Mouse (Mus musculus) right cerebral cortex, postnatal 4 days (tissue): ENCODE results near the gene Cxcr5.
"Not testable (repeated sequence)": the region's sequence is repeated elsewhere in the genome, so short reads cannot be mapped to it uniquely, and the experiment has no call there.

ENCODE experiments used
- DNase-seq: peaks from one replicate; pipeline ENCODE4 v3.0.0-alpha.2; 2022

Cxcr5 gene

DNA sequence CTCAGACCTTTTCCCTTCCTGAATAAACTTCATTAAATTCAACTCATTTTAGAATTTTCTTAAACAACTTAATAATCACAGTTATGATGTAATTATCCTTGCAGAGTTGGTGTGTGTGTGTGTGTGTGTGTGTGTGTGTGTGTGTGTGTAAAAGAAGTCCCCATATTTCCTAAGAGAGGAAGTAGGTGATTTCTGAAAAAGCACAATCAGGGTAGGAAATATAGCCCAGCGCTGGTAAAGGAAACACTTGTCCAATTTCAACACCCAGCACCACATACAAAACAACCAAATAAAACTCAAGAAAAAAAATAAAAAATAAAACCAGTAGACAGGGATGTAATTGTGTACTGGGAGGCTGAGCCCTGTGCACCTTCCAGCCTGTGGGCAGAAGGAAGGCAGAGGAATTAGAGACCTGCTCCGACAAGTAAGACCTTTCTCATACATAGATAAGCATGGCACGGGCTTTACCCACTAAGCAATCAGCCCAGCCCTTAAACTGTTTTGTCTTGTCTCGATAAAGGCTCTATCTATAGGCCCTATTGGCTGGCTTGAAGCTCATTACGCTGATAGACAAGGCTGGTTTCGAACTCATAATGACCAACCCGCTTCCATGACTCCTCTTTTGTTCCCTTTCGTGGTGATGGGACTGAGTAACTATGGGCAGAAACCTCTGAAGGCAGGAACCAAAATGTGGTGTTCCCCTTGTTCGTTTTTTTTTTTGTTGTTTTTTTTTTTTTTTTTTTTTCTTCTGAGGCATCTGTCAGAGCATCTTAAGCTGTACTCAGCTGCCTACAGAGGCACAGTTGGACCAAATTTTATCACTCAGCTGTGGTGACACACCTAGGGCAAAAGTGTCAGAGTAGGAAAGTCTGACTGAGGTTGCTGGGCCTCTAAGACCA, 25.8 kb upstream of the Cxcr5 start:
- DNase-seq, result no peak

DNA sequence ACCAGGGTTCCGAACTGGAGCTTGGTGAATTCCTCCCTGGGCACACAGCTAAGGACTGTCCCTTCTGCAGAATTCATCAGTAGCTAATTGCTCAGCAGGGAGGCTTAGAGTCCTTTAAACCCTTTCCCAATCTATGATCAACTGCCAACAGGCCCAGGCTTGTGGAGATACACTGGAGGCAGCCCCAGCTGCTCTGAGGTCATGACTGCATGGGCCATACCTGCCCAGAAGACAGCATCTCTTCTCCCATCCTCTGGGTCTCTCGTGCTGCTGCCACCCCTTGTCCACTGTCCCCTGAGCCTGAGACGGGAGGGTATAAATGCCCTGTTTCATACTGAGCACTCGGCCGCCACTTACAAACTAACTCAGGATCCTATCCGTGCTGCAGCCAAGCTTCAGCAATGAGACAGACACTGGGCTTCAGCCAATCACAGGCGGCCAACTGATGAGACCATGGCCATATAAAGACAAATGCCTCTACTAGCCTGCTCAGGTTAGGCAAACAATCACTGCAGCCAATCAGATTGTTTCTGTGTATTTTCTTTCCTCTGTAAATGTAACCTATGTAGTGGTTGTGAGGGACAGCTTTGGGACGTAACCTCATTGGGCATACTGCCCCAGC, 25.1 kb upstream of the Cxcr5 start:
- no peak for DNase-seq

DNA sequence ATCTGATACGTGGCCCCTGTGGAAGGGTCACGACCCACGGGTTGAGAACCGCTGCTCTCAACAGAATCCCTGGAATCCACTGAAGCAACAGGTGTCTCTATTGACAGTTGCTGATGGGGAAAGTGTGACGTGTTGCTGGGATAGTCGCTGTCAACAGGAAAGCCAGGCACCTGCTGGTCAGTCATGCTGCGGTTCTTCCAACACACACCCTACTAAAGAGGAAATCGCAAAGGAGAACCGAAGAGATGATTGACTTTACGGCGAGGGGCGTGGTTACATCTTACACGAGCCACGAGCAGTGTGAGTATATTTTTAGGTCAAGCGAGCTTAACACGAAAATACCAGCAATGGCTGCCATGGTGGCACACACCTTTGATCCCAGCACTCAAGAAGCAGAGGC, 20.7 kb upstream of the Cxcr5 start:
- DNase-seq, result no peak

DNA sequence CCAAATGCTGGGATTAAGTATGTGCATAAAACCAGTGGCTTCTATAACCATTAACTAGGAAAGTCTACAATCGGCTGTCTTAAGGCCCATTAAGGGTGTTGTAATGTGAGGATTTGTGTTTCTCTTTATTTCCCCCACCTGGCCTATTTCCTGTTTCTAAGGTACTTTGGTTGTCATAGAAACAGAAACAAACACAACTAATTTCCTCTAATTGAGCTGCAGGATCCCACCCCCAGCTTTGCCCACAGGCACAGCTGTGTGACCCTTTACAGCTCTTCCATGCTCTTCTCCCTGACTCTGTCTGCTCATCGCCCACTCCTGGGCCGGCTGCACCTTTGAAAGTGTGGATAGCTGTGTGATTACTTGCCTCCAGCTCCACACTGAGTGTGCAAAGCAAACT, 19.7 kb upstream of the Cxcr5 start:
- no peak for DNase-seq

DNA sequence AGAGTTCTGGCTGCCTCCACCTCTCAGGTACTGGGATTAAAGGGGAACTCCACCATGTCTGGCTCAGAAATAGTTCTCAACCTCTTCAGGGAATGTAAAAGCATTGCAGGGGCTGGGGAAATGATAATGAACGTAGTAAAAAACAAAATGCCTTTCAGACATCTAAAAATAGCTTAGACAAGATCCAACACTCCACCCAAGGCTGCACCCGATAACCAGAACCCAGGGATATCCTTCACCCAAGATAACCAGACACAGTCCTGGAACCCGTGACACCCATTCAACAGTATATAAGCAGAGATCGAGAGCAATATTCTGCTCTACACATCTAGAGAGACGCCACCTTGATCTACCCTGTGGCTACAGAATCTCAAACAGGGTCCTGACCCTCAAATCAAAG, 18.4 kb upstream of the Cxcr5 start:
- no peak for DNase-seq

DNA sequence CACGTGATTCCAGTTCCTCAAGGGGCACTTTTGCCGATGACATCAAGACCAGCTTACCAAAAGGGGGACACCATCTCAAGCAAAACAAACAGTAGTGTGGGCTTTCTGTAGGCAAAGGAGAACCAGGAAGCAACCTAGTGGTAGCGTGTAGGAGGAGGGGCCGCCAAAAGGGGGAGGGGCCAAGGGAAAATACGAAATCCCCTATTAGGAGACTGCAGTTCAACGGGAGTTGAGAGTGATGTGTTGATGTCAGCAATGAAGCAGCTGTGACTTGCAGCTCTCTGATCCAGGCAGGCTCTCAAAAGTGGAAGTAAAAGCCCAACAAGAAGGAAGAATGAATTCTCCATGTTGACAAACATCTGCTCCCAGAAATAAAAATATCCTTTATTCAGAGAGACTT, 17.7 kb upstream of the Cxcr5 start:
- no peak for DNase-seq

DNA sequence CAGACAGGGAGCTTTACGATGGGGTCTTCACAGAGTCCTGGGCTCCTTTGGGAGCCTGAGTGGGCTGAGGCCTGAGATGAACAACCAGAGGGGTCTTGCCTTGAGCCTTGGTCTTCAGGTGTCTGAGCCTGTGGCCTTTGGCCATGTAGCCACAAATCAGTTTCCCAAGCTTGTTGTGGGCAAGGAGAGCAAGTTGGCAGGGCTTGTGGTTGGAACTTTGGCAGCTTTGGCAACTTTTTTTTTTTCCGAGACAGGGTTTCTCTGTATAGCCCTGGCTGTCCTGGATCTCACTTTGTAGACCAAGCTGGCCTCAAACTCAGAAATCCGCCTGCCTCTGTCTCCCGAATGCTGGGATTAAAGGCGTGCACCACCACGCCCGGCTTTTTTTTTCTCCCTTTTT, 14.4 kb upstream of the Cxcr5 start:
- DNase-seq, result not testable (repeated sequence)

DNA sequence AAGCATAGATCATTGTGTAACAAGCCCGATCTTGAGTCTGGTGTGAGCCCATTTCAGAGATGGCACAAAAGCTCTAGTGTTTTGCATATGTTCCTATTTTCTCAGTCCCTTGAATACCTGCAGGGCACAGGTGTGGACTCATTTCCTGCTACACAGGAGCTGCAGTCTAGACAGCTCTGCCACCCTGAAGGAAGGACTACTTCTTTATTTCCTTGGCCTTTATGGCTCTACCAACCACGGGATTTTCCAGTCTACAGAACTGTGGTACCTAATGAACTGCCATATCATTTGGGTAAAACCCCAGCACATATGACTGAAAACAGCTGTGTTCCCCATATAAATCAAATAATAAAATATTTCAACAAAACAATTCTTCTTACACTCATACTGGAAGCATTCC, 13.4 kb upstream of the Cxcr5 start:
- DNase-seq, result no peak

DNA sequence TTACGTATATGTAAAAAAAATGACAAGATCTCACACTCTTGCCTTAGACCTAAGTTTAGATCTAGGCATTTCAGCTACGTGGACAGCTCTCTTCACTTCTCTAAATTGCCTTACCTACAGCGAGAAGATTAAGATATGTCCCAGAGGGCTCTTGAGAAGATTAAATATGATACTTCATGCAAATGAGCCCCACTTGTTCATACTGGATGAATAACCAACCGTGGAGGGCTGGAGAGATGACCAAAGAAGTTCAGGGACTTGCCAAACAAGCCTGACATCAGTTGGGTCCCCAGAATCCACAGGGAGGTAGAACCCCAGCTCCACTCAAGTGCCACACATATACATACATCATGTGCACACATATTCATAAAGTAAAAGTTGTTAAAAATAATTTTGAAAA, 11.6 kb upstream of the Cxcr5 start:
- DNase-seq, result no peak

DNA sequence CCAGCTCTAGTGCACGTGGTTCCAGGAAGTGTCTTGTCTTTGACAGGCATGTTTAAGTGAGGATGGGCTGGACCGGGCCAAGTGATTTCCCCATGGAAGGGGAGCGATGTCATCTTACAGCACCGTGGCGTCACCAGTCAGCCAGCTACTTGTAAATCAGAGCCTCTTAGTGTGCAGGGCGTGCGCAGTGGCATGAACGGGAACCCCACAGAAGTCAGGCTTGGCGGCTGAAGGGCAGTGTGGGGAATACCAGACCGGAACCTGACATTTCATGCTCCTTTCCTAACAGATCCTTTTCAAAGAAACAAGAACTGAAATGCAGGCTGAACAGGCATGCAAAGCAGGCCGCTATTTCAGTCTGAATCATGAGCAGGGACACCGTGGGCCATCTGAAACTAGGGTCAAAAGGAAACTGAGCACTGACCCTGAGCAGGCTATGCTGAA, 9.3 kb upstream of the Cxcr5 start:
- DNase-seq, result no peak

DNA sequence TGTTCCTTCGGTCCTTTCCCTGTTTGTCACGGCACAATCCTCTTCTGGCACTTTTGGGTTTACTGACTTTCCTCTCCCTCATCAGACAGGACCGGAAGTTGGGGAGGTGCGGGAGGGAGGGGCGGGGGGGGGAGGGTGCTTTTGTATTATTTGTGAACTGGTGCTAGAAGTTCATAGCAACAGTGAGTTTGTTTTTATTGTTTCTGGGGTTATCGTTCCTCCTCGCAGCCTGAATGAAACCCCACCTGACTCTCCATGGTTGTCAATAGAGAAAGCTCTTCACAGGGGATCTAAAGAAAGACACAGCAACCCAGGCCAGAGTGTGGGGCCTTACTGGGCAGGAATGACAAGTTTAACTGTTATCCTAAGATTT, 6.4 kb upstream of the Cxcr5 start:
- DNase-seq, result no peak

DNA sequence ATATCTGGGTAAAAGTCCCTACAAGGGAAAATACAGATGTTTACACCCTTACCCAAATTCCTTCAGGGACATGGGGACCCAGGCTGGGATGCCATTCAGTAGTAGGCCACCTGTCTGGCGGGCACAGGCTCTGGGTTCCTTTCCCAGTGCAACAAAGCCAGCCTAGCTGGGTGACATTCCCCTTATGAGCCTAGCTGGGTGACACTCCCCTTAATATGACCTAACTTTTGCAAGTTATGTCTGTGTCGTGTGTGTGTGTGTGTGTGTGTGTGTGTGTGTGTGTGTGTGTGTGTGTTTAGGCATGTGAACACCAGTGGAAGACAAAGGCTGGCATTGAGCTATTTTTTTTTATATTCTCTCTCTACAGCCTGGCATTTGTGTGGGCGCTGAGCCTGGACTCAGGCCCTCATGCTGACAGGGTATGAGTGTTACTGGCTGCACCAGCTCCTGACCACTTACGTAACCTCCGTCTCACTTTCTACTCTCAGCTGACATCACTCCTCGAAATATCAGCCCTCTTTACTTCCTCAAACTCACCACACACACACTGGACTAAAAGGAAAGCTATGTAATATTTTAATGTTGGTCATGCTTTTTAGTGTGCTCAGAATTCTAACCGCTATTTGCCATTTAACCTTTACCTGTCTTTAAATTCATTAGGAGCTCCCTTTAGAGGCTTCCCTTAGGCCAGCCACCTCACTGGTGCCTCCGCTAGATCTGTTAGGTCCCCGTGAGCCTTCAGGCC, 5.8 kb upstream of the Cxcr5 start:
- DNase-seq, result no peak

DNA sequence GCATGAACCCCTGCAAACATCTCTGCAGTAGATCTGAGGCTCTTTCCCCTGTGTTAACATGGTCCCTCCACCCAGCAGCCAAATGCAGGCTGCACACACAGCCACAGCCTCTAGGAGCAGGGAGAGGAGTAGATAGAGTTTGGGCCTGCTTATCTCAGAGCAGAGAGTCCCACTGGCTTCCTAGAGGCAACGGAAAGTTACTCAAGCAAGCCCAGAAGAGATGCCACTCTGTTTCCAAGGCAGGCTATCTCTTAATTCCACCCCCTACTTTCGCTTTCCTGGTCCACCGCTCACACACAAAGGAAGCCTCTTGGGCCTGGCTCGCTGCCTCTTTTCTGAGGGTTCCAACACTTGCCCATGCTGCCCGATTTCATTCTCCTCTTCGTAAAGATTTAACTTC, 3.7 kb upstream of the Cxcr5 start:
- DNase-seq, result no peak

DNA sequence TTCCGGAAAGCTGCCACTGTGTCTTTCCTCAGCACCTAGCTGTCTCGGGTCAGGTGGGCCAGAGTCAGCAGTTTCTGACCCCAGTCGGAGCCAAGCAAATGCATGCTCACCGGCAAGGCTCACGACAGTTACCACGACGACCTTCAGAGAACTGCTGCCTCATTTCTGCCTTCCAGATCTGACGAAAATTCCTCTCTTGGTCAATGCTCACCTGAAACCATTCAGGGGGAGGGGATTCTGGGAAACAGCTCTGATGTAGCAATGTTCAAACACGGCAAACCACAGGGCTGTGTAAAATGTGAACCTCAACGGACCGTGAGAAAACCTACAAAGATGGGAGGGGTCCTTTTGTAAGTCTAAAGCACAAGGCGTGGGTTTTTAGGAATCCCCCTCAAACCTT, 1.3 kb upstream of the Cxcr5 start:
- no peak for DNase-seq

DNA sequence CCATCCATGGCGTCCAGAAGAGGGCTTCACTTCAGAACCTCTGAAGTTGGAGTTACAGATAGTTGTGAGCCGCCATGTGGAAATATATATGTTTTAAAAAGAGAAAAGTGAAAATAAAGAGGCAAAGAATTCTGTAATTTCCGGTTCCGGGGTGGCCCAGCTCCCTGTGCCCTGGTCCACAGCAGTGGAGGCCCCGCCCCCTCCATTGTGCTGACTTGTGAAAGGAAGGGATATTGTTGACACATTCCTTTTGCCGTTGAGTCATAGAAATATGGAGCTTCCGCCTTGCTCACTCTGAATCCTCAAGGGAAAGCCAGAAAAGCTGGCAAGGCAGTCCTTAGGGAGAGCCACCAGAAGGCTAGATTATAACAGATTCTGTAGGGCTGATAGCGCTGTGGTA, 9.5 kb downstream of the Cxcr5 start:
- DNase-seq, result no peak

DNA sequence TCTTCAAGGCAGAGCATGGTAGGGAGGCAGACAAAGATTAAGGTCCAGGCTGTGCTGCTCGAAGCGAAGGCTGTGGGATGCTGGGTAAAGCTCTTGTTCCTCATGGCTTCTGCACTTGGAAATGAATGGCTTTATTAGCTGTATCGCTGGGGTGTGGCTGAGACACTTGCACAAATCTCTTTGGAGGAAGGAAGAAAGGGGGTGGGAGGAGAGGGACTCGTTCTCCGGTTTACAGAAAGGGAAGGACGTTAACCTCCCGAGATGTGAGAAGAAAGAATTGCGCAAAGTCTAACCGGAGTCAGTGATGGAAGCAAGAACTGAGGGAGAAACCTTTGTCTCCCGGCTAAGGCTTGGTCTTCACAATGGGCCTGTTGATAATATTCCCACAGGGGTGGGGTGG, 10.5 kb downstream of the Cxcr5 start:
- DNase-seq, result no peak

DNA sequence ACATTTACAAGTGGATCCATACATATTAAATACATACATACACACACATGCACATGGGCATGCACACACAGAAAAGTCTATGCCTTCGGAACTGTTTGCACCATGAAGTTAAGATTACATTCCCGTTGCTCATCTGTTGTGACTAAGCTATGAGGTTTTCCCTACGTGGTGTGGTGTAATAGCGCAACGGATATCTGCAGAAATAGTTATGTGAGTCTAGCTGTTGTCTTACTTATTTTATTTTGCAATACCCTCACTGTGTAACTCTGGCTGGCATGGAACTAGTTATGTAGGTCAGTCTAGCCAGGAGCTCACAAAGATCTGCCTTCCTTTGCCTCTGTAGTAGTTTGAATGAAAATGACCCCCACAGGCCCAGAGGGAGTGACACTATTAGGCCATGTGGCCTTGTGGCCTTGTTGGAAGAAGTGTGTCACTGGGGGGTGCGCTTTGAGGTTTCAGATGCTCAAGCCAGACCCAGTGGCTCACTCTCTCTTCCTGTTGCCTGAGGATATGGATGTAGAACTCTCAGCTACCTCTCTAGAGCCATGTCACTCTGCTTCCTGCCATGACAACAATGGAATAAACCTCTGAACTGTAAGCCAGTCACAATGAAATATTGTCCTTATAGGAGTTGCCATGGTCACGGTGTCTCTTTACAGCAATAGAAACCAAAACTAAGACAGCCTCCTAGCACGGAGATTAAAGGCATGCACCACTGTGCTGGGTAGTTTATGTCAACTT, 13.1 kb downstream of the Cxcr5 start:
- DNase-seq, result no peak

DNA sequence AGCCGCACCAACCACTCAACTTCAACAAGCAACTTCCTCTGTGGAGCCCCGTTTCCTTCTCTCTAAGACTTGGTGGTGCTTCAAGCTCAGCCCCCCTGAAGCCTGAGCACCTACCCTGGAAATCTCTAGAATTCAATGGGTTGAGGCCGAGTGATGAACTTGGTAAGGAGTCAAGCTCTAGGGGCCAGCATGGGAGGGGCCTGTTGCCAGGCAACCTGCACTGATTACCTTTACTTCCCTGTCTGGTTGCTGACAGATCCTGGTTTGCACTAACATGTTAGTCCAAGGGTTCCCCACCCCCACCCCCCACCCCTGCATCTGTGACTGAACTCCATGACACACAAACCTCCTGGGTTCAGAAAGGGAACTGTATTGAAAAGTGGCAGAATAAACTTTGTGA, 16.7 kb downstream of the Cxcr5 start:
- DNase-seq, result no peak

DNA sequence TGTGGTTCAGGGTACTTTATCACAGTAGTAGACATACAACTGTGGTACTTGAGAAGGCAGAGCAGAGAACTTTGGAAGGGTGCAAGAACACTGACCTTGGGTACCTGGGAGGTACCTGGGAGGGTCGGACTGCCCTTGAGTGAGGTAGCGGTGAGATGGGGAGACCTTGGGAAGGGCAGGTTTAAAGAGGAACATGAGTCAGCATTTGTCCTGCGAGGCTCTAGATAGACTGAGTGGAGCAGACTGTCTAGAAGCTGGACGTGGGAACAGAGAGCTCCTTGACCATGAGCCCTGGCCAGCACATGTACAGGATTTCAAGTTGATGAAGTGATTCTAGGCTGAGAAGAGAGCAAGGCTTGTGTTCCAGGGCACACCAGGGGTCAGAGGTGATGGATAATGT, 19.3 kb downstream of the Cxcr5 start:
- no peak for DNase-seq

DNA sequence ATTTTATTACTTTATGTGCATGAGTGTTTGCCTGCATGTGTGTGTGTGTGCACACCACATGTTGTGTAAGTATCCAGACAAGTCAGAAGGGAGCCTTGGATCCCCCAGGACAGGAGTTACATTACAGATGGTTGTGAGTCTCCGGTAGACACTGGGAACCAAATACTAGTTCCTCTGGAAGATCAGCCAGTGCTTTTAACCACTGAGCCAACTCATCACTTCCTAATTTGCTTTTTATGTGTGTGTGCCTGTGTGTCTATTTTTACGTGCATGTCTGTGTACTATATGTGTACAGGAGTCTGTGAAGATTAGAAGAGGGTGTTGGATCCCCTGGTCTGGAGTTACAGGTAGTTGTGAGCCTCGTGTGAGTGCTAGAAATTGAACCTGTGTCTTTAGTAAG, 21.0 kb downstream of the Cxcr5 start:
- no peak for DNase-seq

DNA sequence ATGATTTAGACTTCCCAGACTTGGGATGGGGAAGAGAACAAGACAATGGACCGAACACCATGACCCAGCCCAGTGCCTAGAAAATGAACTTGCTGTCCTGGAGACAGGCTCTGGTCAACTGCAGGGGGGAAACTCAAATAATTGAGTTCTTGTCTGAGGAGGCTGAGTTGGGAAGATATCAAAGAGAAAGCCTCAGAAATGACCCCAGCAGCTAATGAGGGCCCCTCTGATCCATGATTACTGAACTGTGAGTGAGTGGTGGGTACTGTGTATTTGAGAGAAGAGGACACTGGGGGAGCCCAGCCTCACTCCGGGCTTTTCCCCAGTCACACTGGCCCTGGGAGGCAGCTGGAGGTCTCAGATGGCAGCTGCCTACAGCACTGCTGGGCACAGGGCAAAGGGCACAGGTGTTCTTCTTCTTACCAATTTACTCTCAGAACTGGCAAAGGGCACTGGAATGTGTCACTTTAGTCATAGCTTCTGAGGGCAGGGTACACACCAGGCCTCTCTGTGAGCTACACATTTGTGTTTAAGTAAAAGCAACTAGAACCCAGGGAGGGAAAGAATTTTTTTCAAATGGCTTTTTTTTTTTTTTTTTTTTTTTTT, 21.8 kb downstream of the Cxcr5 start:
- DNase-seq, result no peak

DNA sequence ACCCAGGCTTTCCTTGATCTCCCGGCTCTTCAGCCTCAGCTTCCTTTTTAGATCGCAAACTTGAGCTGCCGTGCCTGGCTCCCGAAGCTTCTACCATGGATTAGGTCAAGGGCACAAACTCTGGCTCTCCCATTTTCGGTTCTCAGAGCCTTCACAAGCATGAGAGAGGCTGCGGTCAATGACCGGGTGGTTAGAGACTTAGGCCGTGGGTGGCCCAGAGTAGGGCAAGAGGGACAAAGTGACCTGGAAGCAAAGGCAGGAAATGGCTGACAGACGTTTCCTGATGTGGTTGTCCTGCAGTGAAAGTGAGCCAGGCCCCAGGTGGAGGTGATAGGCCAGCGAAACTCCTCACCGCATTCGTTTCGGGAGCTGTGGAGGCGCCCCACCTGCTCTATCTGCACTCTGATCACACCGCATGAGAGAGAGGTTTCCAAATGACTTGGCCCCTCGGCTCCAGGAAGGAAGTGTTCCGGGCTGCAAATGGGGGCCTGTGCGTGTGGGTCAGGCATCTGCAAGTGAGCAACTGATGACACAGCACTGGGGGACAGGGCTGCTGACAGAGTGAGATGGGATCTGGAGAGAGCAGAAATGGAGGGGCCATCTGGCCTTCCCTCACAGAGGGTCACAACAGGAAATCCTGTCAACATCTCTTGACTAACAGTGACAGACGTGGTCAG, 23.9 kb downstream of the Cxcr5 start:
- DNase-seq, result no peak
